Mouse (Mus musculus): ENCODE measurements around the gene Ddx25.
A peak's percentile ranks its signal among the peaks of the same experiment; 100 is the strongest.

The Ddx25 gene

DNA sequence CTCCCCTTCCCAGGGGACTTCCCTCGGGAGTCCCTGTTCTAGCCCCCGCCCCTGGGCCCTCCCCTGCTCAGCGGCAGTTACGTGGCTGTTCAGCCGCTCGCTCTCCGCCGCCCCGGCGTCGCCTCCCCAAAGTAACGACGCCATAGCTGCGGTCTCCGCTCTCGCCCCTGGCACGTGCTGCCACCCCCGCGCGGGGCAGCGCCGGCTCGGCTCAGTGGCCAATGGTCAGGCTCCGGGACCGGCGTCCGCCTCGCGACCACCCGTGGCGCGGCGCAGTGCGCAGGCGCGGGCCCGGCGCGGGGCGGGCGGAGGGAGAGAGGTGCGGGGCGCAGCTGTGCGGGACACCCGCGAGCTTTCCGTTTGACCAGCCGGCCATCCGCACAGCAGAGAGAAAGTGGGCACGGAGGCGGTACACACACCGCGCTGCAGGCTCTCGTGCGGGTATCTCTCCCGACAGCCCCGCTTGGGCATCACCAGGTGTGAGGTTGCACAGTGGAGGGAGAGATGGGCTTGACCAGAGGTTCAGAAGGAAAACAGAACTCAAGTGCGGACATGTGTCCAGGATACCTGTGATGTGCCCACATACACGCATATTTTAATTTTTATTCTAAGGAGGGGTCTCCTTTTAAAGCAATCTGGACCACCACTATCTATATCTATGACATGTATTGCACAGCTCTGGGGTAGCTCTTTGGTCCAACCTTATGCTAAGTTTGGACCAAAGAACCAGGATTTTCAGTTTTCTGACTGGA is at the start of gene Ddx25, which contains the start of gene Pus3:
Ddx25 (minus strand) TSS at position 272 of the 752 bp plus-strand sequence.
Pus3 (plus strand) TSS at position 339 of the 752 bp plus-strand sequence.
- DNase-seq, result no peak

DNA sequence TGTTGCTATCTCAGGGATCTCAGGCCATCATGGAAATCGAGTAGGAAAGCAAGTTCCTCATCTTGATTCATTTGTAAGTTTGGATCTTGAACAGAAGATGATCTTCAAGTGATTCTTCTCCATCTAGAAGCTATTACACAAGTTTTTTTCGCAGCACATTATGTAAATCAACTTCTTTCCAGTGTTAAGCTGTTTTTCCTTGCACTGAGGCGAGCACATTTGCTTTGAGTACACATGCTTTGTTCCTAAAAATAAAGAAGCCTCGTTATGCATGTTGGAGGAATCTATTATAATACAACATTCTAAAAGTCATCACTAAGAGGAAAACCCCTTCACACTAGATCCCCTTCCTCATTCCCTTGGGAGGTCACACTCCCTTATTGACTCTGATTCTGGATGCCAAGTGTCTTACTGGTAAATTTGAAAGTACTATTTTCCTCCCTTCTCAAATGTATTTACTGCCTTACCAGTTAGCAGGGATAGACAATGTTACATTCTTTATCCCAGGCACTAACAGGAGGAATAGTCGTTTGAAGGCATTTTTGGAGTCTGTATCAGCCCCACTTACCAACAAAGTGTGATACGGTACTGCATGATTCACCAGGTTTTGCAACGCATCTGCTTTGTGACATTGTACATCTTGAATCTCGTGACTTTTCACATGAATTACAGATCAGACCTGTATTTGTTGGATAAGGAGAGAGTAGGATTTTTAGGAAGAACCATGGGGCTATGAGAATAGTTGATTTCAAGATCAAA is 49.5 kb upstream of the Ddx25 start:
- DNase-seq, result no peak

DNA sequence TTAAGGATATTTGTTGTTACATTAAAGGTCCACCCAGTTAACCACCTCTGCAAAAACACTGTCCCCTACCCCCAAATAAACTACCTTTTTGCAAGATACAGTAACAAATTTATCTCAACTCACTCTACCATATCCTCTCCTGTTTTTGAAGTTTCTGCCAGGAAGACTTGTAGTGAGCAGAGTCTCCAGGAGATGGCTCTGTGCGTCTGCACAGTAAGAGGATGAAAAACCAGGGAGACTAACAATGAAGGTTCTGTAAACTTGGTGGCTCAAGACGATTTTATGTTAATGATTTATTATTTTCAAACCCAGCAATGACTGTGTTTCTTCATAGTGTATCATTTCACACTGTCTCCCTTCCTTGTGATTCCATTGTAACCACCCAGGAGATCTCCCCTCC is 34.6 kb upstream of the Ddx25 start:
- DNase-seq, result peak; percentile 62

DNA sequence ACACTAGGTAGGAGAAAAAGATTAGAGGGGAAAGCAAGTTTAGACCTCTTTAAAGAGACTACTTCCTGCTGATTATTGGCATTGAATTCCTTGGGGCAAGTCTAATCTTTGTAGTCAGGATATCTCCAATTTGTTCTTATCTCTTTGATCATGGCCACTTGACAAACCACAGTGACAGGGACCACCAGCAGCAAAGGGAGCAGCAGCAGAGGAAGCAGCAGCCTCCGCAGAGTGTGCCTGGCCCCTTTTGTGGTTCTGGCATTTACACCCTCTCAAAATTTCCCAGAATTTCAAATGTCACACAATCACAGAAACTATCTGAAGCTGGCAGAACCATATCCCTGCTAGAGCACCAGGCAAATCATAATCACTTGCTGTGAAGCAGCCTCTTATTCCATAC is 29.3 kb upstream of the Ddx25 start:
- no peak for DNase-seq

DNA sequence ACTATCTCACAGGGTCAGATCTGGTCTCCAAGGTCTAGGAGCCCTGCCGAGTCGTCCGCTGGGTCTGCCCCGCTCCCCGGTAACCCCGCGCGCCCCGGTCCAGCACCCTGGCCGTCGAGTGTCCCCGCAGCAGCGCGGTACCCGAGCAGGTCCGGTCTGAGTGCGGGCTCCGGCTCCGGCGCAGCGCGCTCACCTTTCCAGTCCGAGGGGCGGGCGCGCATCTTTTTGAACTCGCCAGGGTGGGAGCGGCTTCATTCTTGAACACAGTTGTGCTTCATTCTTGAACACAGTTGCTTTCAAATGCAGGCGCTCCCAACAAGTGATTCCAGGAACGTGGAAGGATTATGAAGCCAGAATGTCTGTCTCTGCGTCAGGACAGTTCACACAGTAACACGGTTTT is 16.1 kb upstream of the Ddx25 start:
- DNase-seq, result no peak

DNA sequence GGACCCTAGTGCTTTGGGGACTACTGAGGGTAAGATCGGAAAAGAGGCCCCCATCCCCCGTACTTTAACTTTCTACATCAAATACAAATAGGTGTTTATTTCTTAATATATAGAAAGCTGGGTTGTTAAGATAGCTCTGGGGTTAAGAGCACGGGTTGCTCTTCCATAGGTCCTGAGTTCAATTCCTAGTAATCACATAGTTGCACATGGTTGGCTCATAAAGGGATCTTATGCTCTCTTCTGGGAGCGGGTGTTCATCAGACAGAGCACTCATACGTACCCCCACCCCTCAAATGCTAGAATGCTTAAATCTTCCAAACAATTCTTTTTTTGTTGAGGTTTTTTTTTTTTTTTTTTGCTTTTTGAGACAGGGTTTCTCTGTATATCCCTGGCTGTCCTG is 12.3 kb upstream of the Ddx25 start:
- DNase-seq, result no peak

DNA sequence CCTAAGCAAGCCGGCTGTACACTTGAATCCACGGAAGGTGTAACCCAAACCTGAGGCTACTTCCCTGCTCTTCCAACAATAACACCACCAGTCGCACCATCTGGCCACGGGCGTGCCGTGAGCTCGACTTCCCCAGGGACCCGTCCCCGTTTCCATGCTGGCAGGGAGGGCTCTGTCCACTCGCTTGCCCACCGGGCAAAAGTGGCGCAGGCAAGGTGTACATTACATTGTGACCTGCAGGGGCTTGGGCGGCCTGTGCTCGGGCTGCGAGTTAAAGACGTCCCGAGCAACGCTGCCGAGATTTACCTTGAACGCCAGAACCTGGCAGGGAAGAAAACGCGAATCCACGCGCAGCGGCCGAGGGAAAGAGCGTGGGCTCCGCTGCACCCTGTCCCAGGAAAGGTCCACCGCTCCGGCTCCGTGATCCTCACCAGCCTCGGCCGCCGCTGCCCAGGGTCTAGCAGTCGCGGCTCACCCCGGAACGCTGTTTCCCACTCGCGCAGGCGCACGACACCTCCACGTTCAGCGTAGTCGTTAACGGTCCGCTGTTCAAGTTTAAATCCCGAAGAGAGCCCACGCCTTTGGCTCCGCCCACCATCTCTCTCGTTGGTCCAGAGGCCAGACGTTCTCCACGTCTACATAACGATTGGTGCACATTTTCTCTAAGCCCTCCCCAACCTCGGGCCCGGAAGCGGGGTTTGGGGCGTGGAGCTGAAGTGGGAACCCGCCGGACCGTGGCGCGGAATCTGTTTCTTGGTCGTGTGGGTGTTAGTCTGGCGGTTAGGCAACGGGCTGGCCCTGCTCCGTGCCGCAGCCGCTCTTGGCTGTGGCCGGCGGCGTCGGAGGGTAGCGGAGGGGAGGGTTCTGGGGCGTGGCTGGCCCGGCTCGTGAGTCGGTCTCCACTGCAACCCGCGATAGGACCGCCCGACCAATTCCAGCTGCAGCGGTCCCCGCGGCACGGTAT is 11.5 kb upstream of the Ddx25 start, which contains the start of the genes Pate2 and Hyls1:
Pate2 (plus strand) TSS at position 714 of the 964 bp plus-strand sequence.
Hyls1 (minus strand) TSS at position 828 of the 964 bp plus-strand sequence.
- peak; percentile 96 for DNase-seq

DNA sequence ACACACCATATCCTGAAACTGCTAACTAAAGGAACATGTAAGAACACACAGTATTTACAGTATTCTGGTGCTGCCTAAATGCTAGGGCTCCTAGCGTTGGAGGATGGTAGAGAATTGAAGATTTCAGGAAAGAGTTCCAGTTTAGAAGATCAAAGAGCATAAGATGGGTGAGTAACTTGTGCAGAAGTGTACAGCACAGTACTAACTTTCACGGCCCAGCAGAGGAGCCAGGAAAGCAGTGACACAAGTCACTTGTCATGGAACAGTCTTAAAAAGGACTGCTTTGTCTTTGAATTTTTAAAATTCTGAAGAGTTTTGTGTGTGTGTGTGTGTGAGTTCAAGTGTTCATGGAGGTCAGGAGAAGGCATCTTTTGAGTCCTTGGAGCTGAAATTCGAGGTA is 9.7 kb upstream of the Ddx25 start:
- DNase-seq, result no peak

DNA sequence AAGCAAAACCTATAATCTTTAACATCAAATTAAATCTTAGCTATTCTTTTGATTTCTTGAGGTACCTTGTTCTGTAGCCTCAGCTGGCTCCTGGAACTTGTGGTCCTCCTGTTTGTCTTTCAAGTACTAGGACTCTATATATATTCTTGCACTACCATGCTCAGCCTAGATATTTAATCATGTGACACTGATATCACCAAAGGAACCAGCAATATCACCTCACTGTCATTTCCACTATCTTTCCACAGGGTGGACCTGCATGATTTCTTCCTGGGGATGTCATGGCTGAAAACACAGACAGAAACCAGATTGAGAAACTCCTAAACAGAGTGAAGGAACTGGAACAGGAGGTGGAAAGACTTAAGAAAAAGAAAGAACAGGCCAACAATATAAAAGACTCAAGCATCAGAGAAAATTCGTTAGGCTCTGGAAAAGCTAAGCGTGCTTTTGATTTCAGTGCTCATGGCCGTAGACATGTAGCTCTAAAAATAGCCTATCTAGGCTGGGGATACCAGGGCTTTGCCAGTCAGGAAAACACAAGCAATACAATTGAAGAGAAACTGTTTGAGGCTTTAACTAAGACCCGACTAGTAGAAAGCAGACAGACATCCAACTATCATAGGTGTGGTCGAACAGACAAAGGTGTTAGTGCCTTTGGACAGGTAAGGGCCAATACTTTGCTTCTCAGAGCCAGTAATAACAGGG is 6.4 kb upstream of the Ddx25 start:
- DNase-seq, result no peak

DNA sequence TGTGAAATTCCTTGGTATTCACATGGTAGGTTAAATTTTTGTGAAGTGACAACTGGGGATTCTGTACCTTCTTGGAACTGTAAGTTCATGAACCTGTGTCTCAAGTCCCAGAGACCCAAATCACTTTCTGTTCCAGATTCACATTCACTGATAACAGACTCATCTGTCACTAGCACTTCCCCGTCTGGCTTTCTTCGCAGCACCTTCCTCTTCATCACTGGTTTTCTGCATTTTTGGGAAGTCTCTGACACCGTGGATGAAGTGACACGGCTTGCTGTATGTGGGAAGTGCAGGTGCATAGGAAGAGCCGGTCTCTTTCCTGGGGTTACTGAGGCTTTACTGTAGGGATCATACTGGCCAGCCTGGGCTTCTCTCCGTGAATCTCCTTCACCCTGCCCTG is 3.3 kb upstream of the Ddx25 start:
- DNase-seq, result no peak

DNA sequence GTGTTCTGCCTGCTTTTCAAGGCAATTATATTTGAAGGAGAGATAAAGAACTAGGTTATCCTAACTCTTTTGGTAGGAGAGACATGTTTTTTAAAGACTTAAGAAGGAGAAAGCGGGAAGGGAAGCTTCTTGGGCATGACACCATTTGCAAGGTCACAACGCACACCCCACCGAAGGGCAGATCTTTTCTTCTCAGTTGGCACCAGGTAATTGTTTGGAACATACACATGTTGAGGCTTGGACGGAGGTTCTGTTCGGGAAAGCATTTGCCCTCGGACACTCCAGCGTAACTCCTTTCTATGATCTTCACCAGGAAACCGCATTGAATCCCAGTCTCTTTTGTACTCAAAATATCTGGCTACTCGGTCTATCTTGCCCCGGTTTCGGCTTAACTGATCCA is 2.7 kb upstream of the Ddx25 start:
- no peak for DNase-seq

DNA sequence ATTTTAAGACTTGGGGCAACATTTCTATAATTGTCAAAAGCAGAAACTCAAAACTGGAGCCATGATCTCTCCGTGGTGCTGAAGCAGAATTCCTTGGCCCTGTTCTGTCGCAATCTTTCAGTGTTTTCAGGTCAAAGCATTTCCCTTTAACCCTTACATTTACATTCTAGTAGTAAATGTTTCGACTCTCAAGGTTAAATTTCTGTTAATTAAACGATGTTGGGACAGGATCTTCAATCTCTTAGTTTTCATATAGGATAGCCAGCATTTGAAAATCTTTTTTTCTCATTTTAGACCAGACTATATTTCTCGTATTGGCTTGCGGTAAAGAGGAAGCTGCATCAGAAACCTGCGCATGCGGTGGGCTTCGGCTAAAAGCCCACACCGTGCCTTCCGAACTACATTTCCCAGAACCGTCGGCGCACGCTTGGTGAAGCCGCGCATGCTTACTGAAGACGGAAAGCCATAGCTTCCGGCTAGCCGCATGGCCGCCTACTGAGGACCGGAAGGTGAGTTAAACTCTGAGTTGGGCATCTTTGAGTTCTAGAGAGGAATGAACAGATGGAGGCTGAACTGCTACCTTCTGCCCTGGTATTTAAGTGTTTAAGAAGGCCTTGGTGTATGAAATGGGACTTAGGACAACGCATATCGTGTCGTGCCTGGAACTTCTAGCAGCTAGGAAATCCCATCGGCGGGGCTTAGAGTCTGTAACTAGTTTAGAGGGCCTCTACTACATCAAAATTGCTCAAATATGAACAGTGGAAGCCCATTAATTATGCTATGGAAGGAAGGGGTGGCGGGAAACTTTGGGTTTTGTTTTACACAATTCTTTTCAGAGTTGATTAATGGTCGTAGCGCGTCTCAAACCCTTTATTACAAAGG is 922 bp upstream of the Ddx25 start:
- peak; percentile 80 for DNase-seq

DNA sequence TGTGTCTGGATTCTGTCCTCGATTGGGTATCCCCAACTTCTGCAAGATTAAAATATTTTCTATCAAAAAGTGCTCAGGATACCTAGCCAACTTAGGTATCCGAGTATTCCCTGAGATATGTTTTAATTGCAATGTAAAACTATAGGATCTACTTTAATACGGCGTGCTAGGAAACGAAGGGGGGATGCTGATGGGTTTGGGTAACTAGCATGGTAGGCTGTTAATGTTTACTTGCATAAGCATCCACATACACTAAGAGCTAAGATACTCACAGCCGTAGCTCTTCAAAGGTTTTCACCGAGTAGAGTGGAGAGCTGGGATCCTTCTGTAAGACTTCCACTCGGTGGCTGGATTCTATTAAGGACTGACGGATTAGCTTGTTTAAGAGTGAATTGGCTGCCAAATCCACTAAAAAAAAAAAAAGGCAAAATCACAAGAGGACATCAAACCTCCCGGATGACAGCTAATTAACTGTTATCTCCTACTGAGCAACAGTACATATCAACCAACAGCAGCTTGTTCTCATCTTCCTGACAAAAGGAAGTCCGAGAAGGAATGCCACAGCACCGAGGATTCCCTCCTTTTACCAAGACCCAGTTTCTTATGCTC is 1.7 kb downstream of the Ddx25 start:
- DNase-seq, result no peak

DNA sequence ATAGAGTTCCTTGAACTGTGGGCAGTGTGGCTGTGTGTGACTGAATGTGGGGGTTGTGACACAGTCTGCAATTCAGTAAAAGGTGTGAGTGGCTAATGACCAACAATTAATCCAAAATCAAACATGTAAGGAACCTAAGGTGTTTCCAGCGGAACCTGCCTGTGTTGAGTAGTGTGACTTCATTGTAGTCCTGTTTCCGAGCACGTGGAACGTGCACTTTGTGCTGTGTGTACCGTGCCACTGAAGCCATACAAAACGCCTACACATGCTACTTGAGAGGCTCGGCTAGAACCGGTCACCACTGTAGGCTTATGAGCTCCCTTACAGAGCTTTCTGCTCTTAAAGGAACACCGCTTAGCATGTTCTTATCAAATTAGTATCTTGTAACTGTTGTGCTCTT is 9.9 kb downstream of the Ddx25 start:
- DNase-seq, result no peak

DNA sequence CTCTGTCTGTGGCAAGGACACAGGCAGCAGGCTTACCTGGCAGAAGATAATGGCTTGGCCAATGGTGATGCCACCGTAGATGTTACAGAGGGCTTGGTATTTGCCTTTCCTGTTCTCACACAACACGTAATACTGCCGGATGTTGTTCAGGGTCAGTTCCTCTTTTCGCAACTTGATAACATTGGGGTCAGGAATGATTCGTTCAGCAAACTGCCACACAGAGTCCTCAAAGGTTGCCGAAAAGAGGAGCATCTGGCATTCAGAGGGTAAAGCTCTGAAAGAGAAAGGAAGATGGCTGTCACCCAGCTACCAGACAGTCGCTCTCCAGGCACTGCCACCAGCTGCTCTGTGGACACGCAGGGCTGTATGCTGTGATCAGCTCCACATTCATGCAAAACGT is 11.6 kb downstream of the Ddx25 start:
- no peak for DNase-seq

DNA sequence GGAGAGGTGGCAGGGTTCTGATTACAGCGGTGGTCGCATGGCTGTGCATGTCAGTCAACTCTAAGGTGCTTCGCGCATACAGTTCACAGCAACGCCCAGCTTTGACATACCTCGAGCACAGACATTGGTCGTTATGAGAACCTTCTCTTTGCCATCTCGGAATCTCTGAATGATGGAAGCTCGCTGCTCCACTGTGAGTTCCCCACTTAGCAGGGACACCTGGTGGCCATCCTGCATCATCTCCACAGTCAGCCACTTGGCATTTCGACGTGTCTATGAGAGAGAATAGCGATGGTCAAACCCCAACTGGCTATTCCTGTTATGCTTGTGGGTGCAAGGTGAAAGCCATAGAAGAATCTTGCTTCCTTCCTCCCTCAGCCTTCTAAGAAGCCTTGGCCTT is 12.6 kb downstream of the Ddx25 start:
- DNase-seq, result no peak

DNA sequence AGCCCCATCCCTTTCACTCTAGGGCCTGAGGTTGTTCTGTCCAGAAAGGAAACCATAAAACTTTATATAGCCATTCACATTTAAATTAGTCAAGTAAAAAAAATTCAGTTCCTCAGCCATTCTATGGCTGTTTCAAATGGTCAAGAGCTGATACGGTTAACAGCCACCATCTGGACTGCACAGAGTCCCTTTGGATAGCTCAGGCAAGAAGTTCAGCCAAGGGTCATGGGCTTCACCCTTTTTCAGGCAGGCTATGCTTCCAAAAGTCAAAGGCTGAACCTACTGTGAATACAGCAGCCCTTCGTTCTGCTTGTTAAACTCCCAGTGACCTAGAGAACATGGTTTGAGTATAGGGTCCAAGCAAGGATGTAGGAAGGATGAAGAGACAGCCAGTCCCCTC is 13.7 kb downstream of the Ddx25 start:
- peak; percentile 24 for DNase-seq

DNA sequence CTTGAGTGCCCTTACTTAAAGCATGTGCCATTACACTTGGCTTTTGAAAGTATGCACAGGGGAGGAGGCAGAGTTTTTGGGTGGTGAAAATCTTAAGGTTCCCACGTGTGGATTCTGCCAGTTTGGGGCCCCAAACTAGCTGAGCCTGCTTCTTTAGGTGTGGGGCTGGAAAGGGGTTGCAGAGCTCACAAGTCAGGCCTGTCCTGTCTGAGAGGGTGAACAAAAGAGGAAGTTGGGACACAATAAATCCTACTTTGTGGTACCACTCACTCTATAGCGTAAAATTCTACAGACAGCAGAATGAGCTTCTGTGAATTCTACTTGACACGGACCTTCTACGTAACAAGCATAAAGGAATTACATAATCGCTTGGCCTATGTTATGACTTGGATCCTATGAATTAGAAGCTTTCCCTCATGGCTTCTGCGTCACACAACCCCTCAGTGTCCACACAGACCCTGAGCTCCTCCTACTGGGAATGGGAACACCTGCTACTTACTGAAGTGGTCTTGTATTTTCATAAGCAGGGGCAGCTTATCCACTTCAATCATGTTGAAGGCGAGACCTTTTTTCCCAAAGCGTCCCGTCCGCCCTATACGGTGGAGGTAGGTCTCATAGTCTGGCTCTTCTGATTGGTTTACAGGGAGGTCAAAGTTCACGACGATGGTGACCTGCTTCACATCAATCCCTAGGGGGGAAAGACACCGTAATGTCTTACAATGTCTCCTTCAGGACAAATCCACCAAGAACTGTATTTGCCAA is 15.0 kb downstream of the Ddx25 start:
- DNase-seq, result no peak

DNA sequence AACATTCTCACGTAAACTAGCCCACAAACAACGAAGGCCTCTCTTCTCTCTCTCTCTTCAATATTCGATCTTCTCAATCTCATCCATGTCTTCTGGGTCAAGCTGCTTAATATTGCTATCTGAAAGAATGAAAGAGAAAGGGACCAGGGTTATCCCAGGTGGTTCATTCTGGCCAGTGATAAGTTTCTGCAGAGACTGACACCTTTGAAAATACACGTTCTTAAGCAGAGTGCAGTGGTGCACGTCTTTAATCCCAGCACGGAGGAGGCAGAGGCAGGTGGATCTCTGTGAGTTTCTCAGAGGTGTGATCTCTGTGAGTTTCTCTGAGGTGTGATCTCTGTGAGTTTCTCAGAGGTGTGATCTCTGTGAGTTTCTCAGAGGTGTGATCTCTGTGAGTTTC is 16.4 kb downstream of the Ddx25 start:
- no peak for DNase-seq

DNA sequence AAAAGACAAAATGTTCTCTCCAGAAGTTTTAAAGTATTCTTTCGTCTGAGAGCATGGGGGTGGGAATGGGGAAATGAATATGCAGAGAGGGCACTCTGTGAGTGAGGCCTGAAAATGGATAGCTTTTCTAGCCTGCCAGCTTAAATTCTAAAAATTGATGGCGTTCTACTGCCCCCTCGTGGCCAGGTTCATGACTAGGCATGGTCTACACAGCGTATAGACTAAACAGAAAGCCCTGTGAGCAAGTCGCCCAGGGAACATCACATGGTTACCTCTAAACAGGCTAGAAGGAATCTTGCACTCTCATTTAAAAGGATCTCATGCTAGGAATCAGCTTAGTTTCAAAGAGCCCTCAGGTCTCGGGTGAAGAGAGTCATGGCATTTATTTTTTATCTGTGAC is 16.8 kb downstream of the Ddx25 start:
- peak; percentile 77 for DNase-seq
